Mouse (Mus musculus) liver, embryonic 16.5 days (tissue): Measurements from ENCODE around the gene Gm29094. TPM values are rescaled to one million over a fixed set of nuclear protein-coding genes. Genes with fewer than 3 reads are reported as not detected.
"Not testable (repeated sequence)": the region's sequence is repeated elsewhere in the genome, so short reads cannot be mapped to it uniquely, and the experiment has no call there.

ENCODE experiments used
- ATAC-seq: fragments of 200-750 bp; cut with Nextera tagmentation; 2 replicates; pipeline ENCODE4 v1.8.0; 2017; ENCODE audit warnings: low read depth, mild to moderate bottlenecking, moderate number of reproducible peaks, moderate library complexity
- H3K27ac ChIP-seq: fragments of 300-500 bp; sonication (generic); 2 replicates; pipeline ENCODE4 v1.5.1; 2014; ENCODE audit warnings: mild to moderate bottlenecking, low read length
- H3K27me3 ChIP-seq: fragments of 300-500 bp; sonication (generic); 2 replicates; pipeline ENCODE4 v1.6.1; 2014; ENCODE audit warnings: low read depth, low read length, mixed read lengths; ENCODE audit not compliant: control insufficient read depth, insufficient read depth
- H3K36me3 ChIP-seq: fragments of 300-500 bp; sonication (generic); 2 replicates; pipeline ENCODE4 v1.6.1; 2014; ENCODE audit warnings: mild to moderate bottlenecking; ENCODE audit not compliant: control insufficient read depth, insufficient read depth
- H3K4me1 ChIP-seq: fragments of 300-500 bp; sonication (generic); 2 replicates; pipeline ENCODE4 v1.6.1; 2014; ENCODE audit warnings: low read depth, low read length, mixed read lengths; ENCODE audit not compliant: control insufficient read depth
- H3K4me2 ChIP-seq: fragments of 300-500 bp; sonication (generic); 2 replicates; pipeline ENCODE4 v1.6.1; 2014; ENCODE audit warnings: low read depth, low read length, mixed read lengths
- H3K4me3 ChIP-seq: fragments of 300-500 bp; sonication (generic); 2 replicates; pipeline ENCODE4 v1.5.1; 2014; ENCODE audit warnings: low read depth, mild to moderate bottlenecking, low read length
- H3K9ac ChIP-seq: fragments of 300-500 bp; sonication (generic); 2 replicates; pipeline ENCODE4 v1.6.1; 2014; ENCODE audit warnings: low read depth, low read length
- H3K9me3 ChIP-seq: fragments of 300-500 bp; sonication (generic); replicated peaks from 2 replicates; pipeline ENCODE4 v1.6.1; 2016; ENCODE audit warnings: low read length; ENCODE audit not compliant: control insufficient read depth
- WGBS: fragments of 180-500 bp; shearing (Covaris S2); extraction: QIAGEN DNeasy Blood & Tissue Kit; methylation state at CpG from one replicate; pipeline ENCODE4 v1.1.7; 2014; ENCODE audit not compliant: insufficient replicate concordance; 5-methylcytosine and 5-hydroxymethylcytosine counted together
- polyA plus RNA-seq: library from polyadenylated mRNA; unstranded; fragments of >200 nt; fragmentation: Nextera tagmentation; extraction: Ambion mirVana; gene quantifications from 2 replicates; pipeline ENCODE4 v1.2.1, GENCODE M21; 2015

The Gm29094 gene
- polyA plus RNA-seq, 1 experiment from 2014 or later: not detected

DNA sequence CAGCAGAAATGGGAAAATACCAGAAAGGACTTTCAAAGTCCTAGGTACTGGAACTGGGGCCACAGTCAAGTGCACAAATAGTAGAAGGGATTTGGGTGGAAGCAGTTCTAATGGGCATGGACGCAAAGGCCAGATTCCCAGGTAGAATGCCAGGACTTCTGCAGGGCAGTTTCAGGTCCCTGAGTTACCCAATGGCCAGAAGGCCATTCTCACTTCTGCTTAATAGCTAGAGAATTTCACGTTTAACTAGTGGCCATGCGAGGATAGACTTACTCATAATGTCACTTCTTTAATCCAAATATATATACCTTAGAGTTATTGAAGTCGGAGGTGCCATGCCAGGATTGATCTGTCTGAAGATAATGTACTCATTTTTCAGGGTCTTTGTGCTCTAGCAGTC, 38.0 kb downstream of the Gm29094 start:
- H3K4me3 ChIP-seq, H3K4me2 ChIP-seq, H3K9me3 ChIP-seq, H3K4me1 ChIP-seq, H3K27me3 ChIP-seq, H3K27ac ChIP-seq, ATAC-seq, H3K9ac ChIP-seq, H3K36me3 ChIP-seq: not testable (repeated sequence)
- 69% methylated on average over 4 of the region's 4 CpGs for WGBS

GRCm38 (mm10) chr9:89238976-89239505, 39.9 kb downstream of the Gm29094 start:
- ATAC-seq, H3K27ac ChIP-seq, H3K27me3 ChIP-seq, H3K9me3 ChIP-seq, H3K4me3 ChIP-seq, H3K4me2 ChIP-seq, H3K4me1 ChIP-seq, H3K9ac ChIP-seq, H3K36me3 ChIP-seq: not testable (repeated sequence)
- WGBS: 61% methylated on average over 4 of the region's 5 CpGs

DNA sequence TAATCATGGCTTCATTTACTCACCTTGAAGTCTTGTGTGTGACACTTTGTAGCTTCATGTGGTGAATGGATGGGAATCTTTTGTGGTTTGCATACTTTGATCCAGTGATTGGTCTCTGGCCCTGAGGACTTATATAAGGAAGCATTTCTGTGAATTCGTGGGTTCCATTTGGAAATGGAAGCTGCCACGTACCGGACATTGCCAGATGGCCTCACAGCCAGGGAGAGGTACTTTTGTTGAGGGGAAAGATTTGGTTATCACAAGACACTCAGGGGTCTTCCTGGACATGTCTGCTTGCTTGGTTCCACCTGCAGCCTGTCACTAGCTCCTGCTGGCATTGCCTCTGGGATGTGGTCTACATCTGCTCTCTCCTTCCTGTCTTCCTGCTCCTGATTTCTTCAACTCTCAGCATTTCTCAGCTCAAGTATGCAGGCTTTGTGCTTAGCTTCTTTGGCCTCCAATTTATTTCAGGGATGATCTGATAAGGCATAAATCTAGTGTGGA, 41.4 kb downstream of the Gm29094 start:
- H3K4me2 ChIP-seq, ATAC-seq, H3K4me1 ChIP-seq, H3K9ac ChIP-seq, H3K27ac ChIP-seq, H3K4me3 ChIP-seq, H3K27me3 ChIP-seq, H3K9me3 ChIP-seq, H3K36me3 ChIP-seq: not testable (repeated sequence)
- 62% methylated on average over 3 of the region's 3 CpGs for WGBS

DNA sequence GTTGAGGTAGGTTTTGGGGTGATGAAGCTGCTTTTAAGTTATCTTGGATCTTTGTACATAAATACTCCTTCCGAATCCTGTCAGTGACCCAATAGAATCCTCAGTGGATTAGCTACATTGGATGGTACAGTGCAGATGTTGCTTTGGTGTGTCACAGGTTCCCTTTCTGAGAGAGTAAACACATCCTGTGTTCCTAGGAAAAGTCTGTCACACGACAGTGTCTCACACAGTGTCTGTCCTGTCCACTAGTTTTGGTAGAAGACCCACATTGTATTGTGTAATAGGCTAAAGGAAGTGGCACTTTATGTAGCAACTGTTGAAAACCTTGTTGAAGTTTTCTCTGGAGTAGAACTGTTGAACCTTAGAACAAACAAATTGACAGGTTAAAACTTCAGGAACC, 54.2 kb downstream of the Gm29094 start:
- no peak overlapping the region for H3K9ac ChIP-seq
- no peak overlapping the region for H3K27ac ChIP-seq
- no peaks in the 10 kb centered on the region for H3K4me1 ChIP-seq
- no peak; the same call in 1 of the 2 replicates for ATAC-seq
- H3K36me3 ChIP-seq: no peaks in the 10 kb centered on the region
- no peaks in the 10 kb centered on the region for H3K27me3 ChIP-seq
- no peaks in the 10 kb centered on the region for H3K9me3 ChIP-seq
- WGBS: 41% methylated on average over 2 of the region's 2 CpGs
- no peak overlapping the region for H3K4me3 ChIP-seq
- no peak overlapping the region for H3K4me2 ChIP-seq

- 18% methylated on average over 12 of the region's 12 CpGs for WGBS
- ATAC-seq: no peak
- Histone ChIP-seq H3K4me3 (no peak overlapping the region), H3K9ac (no peak overlapping the region), H3K36me3 (no peaks in the 10 kb centered on the region), H3K4me1 (no peaks in the 10 kb centered on the region), H3K27me3 (no peaks in the 10 kb centered on the region), H3K4me2 (no peak overlapping the region), H3K27ac (no peak overlapping the region), H3K9me3 (no peaks in the 10 kb centered on the region)
Measured at GRCm38 (mm10) chr9:89256556-89257335, 57.6 kb downstream of the Gm29094 start.

- ATAC-seq: no peak
- no peak overlapping the region for H3K9ac ChIP-seq
- no peak overlapping the region for H3K27ac ChIP-seq
- no peaks in the 10 kb centered on the region for H3K9me3 ChIP-seq
- H3K4me1 ChIP-seq: no peaks in the 10 kb centered on the region
- H3K36me3 ChIP-seq: no peaks in the 10 kb centered on the region
- no peak overlapping the region for H3K4me2 ChIP-seq
- 61% methylated on average over 3 of the region's 3 CpGs for WGBS
- H3K27me3 ChIP-seq: no peaks in the 10 kb centered on the region
- no peak overlapping the region for H3K4me3 ChIP-seq
Measured at GRCm38 (mm10) chr9:89263968-89264367, 64.8 kb downstream of the Gm29094 start.

GRCm38 (mm10) chr9:89264571-89264970, 65.4 kb downstream of the Gm29094 start:
- H3K9ac ChIP-seq: no peak overlapping the region
- no peak overlapping the region for H3K4me2 ChIP-seq
- no peaks in the 10 kb centered on the region for H3K36me3 ChIP-seq
- ATAC-seq: no peak
- H3K27me3 ChIP-seq: no peaks in the 10 kb centered on the region
- no peak overlapping the region for H3K4me3 ChIP-seq
- H3K27ac ChIP-seq: no peak overlapping the region
- 56% methylated on average over 1 of the region's 1 CpGs for WGBS
- H3K4me1 ChIP-seq: no peaks in the 10 kb centered on the region
- no peaks in the 10 kb centered on the region for H3K9me3 ChIP-seq

Other genes with a start within 250 kb of the Gm29094 start
- 0.47 TPM in 1 of 2 replicates, not detected in the other for gene Bcl2a1a, start 242.5 kb upstream of the Gm29094 start, polyA plus RNA-seq
- gene Trim43b, start 106.5 kb upstream of the Gm29094 start, polyA plus RNA-seq: not detected in 2 replicates
- gene Bcl2a1b, start 170 bp upstream of the Gm29094 start, polyA plus RNA-seq: 1.4 and 1.5 TPM in 2 replicates
- gene Mthfs, start 11.3 kb downstream of the Gm29094 start, polyA plus RNA-seq: 15.4 and 17.5 TPM in 2 replicates